Mouse (Mus musculus) frontal cortex, postnatal 25 days (tissue): ENCODE measurements at regions not wholly inside any gene's neighbourhood (a gene's known extent, or its start where the extent isn't known, plus 50 kb on each side); places are given as distances from the start of the nearest gene placed in this dataset.

Source experiments
- DNase-seq, 2 experiments: peaks; one replicate each; pipeline ENCODE4 v3.0.0; 2022; ENCODE audit warnings: low spot score in 2 of 2

GRCm38 (mm10) chr10:109607121-109607520 is 596.3 kb upstream of the Syt1 start:
- DNase-seq, result no peak

GRCm38 (mm10) chr10:109603241-109603640 is 592.5 kb upstream of the Syt1 start:
- DNase-seq, result no peak

DNA sequence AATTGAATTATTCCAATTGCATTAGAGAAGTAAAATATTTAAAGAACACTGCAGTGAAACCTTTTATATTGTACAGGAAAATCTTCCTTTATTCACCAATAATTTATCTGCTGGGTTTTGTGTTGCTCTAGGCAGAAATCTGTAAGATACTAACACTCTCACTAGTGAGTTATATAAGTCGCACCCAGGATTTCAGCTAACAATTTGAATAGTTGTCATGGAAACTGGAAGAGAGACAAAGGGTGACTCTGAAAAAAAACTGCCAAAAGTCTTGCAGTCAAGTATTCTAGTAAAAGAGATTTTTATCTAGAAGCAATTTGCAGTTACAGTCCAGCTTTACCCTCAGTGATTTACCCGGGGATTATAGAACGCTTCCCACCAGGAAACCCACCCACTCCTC is 587.8 kb upstream of the Syt1 start:
- no peak for DNase-seq

DNA sequence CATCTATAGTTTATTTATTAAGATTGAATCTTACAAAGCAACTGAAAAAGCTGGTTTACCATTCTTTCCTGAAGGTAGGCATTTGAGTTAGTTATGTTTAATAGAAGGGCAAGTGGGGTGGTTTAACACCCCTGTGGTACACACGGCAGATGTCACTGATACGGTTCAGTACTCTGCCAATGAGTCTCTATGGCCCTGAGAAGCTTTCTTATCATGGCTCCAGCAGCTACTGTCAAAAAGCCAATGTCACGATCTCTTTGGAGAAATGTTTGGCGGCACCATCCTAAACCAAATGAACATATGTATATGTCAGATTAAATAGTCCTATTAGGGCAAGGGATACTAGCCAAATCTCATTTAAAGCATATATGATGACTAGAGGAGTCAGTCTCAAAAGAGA is 562.4 kb upstream of the Syt1 start:
- no peak for DNase-seq

GRCm38 (mm10) chr10:109569798-109570197 is 559.0 kb upstream of the Syt1 start:
- no peak for DNase-seq

DNA sequence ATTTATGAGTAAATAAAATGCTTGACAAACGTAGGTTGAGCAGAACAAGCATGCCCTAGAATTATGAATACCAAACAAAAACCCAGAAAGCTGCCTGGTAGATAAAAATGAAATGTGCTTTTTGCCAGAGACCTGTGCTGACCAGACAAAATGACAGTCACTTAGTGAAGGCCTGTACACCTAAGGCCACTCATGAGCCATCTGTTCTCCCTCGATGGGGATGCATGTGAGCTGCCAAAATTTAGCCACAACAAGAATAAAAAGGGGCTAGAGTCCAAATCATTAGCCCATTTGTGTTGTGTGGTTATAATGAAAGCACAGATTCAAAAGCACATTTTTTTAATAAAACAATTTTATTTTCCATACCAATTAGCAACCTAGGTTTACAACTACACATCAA is 555.9 kb upstream of the Syt1 start:
- DNase-seq, result no peak

DNA sequence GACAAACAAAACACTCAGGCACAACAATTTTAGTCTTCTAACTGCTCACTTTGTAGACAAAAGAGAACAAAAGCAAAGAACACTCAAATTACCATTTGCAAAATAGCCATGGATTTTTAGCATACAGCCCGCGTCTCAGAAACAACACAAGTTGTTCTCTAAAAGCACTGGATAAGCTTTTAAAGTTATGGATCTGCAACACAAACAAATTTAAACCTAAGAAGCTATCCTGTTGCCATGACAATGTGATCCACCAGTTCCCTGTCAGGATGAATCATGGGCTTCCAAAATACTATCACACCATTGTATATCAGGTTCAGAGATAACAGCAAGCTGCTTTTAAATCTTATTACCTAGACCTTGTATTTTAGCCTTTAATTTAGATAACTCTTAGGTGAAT is 550.9 kb upstream of the Syt1 start:
- DNase-seq, result no peak

GRCm38 (mm10) chr10:109561094-109561493 is 550.3 kb upstream of the Syt1 start:
- no peak for DNase-seq

DNA sequence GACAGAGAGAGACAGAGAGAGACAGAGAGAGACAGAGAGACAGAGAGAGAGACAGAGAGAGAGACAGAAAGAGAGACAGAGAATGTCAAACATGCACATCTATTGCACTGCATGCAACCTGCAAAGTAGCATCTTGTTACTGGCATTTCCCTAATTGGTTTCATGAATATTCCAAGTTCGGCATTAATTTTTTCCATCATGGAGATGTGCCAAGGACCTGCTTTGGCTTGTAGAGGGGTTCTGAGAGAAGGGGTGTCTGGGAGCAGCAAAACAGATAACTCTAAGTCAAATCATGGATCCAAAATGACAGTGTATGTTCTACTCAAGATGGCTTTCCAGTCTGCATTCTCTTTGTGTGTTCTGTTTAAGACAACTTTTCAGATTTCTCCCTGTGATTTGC is 532.5 kb upstream of the Syt1 start:
- no peak for DNase-seq

GRCm38 (mm10) chr10:109540229-109540628 is 529.4 kb upstream of the Syt1 start:
- no peak for DNase-seq

GRCm38 (mm10) chr10:109528096-109528495 is 517.3 kb upstream of the Syt1 start:
- DNase-seq, result no peak

- DNase-seq, result no peak
Measured at GRCm38 (mm10) chr10:109521681-109522080, 510.9 kb upstream of the Syt1 start.

- DNase-seq, result no peak
Measured at GRCm38 (mm10) chr10:109517664-109518063, 506.9 kb upstream of the Syt1 start.

- DNase-seq, result no peak
Measured at GRCm38 (mm10) chr10:109515225-109515624, 504.4 kb upstream of the Syt1 start.

- DNase-seq, result no peak
Measured at GRCm38 (mm10) chr10:109510917-109511715, 500.3 kb upstream of the Syt1 start.

GRCm38 (mm10) chr10:109508553-109508952 is 497.8 kb upstream of the Syt1 start:
- DNase-seq, result no peak

- DNase-seq, result no peak
Measured at GRCm38 (mm10) chr10:109507228-109507627, 496.4 kb upstream of the Syt1 start.

GRCm38 (mm10) chr10:109504683-109505082 is 493.9 kb upstream of the Syt1 start:
- no peak for DNase-seq

- DNase-seq, result no peak
Measured at GRCm38 (mm10) chr10:109500861-109501260, 490.1 kb upstream of the Syt1 start.

DNA sequence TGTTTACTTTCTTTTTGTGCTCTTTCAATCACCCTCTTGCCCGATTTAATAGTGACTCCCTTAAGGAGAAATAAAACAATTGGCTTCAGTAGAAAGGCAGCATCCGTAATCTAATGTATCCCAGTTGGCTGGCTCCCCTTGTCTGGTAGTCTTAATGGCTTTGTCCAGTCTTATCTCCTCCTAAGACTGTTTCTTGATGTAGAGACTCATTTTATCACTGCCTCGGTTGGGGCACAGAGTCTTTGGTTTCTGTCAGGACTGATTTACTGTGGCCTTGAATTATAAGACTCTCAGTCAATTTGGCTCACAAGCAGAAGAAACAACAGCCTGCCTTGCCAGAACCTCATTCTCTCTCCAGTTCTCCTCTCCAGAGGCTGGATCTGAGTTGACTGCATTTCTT is 487.5 kb upstream of the Syt1 start:
- DNase-seq, result no peak

GRCm38 (mm10) chr10:109496161-109496560 is 485.4 kb upstream of the Syt1 start:
- DNase-seq, result peak; percentile 4 to 47

GRCm38 (mm10) chr10:109490765-109491164 is 480.0 kb upstream of the Syt1 start:
- DNase-seq, result no peak

DNA sequence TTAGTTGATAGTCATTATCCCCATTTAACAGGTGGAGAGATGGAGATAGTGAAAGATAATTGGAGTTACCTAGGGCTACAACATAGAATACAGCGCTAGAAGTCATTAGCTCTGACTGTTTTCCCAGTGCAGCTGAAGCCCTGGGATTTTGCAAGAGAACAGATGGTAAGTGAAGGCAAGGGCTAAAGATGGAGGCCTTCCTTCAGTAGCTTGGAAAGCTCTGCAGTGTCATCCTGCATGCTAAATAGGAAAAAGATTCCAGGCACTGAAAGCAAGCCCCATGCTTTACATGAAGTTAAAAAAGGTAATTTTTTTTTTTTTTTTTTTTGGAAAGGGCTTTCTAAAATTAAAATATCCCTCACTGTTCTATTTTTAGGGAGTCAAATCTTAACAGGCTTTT is 477.2 kb upstream of the Syt1 start:
- no peak for DNase-seq
